Mouse (Mus musculus) heart, embryonic 10.5 days (tissue): ENCODE results near the gene Slc25a34. TPM values are rescaled to one million over a fixed set of nuclear protein-coding genes. Genes with fewer than 3 reads are reported as not detected.

Experiments
- DNase-seq: peaks from one replicate; pipeline ENCODE4 v3.0.0-alpha.2; 2017; ENCODE audit warnings: low spot score
- H3K27ac ChIP-seq: fragments of 300-500 bp; sonication (generic); 2 replicates; pipeline ENCODE4 v1.5.1; 2016; ENCODE audit warnings: mild to moderate bottlenecking
- H3K27me3 ChIP-seq: fragments of 300-500 bp; sonication (generic); 2 replicates; pipeline ENCODE4 v1.6.1; 2016; ENCODE audit warnings: mild to moderate bottlenecking; ENCODE audit not compliant: poor library complexity, insufficient read depth, severe bottlenecking
- H3K36me3 ChIP-seq: fragments of 300-500 bp; sonication (generic); 2 replicates; pipeline ENCODE4 v1.6.1; 2016; ENCODE audit warnings: mild to moderate bottlenecking, moderate library complexity
- H3K4me1 ChIP-seq: fragments of 300-500 bp; sonication (generic); 2 replicates; pipeline ENCODE4 v1.6.1; 2016; ENCODE audit warnings: mild to moderate bottlenecking
- H3K4me3 ChIP-seq: fragments of 300-500 bp; sonication (generic); 2 replicates; pipeline ENCODE4 v1.5.1; 2016; ENCODE audit warnings: mild to moderate bottlenecking, moderate library complexity
- H3K9me3 ChIP-seq: fragments of 300-500 bp; sonication (generic); 2 replicates; pipeline ENCODE4 v1.6.1; 2016; ENCODE audit warnings: mild to moderate bottlenecking, moderate library complexity
- WGBS: fragments of 180-500 bp; shearing (Covaris S2); methylation state at CpG from one replicate; pipeline ENCODE4 v1.1.7; 2016; 5-methylcytosine and 5-hydroxymethylcytosine counted together
- polyA plus RNA-seq: library from polyadenylated mRNA; unstranded; fragments of >200 nt; fragmentation: Nextera tagmentation; extraction: Ambion mirVana; gene quantifications from 2 replicates; pipeline ENCODE4 v1.2.1, GENCODE M21; 2016

The Slc25a34 gene
- polyA plus RNA-seq, 1 experiment from 2014 or later: 0.34 TPM

DNA sequence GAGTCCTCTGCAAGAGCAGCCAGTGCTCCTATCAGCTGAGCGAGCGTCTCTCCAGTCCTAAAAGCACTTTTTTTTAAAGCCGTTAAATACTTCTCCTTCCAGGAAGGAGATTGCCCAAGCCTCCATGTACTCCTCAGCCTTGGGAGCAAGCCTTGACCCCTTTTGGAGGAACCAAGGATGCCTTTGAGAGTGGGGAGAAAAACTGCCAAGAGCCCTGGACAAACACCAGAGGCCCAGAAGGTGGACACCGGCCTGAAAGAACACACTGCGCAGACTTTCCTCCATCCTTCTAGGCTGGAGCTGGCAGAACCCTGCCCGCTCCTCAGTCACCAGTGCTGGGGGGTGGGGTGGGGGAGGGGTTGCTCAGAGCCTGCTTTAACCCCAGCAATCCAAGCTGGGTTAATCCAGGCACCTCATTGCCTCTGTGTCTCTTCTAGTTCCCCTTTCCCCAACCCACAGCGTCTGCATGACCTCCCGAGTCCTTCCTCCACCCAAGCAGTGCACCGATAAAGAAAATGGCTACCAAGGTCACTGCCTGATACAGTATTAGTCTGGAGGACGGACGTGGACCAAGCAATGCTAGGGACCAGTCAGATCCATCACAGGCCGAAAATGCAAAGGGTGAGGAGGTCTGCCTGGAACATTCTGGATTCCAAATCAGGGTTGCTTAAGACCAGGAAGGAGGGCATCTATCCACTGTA, 32.4 kb upstream of the Slc25a34 start:
- Histone ChIP-seq H3K27ac (peak overlapping the region; percentile 62; the same call in 1 of the 2 replicates), H3K4me1 (peaks cover 42% of the 10 kb centered on the region), H3K27me3 (no peaks in the 10 kb centered on the region), H3K36me3 (peaks cover 59% of the 10 kb centered on the region), H3K9me3 (no peaks in the 10 kb centered on the region), H3K4me3 (no peak overlapping the region)
- 74% methylated on average over 12 of the region's 12 CpGs for WGBS
- no peak for DNase-seq

DNA sequence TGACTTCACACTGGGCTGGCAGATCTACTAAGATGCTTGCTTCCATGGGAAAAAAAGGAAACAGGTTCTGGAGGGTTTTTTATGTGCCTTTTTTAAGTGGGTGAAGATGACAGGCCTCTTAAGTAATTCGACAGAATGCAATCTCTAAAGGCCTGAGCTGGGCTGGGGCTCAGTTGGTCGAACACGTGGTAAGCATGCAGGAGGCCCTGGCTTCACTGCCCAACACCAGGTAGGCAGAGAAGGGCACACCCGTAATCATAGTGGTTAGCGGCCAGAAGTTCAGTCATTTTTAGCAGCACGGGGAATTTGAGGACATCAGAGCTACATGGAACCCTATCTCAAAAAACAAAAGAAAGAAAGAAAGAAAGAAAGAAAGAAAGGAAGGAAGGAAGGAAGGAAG, 30.9 kb upstream of the Slc25a34 start:
- no peaks in the 10 kb centered on the region for H3K27me3 ChIP-seq
- H3K4me3 ChIP-seq: no peak overlapping the region
- no peak for DNase-seq
- WGBS: 79% methylated on average over 6 of the region's 6 CpGs
- H3K27ac ChIP-seq: no peak overlapping the region
- H3K36me3 ChIP-seq: peaks cover 52% of the 10 kb centered on the region
- H3K4me1 ChIP-seq: peaks cover 42% of the 10 kb centered on the region
- no peaks in the 10 kb centered on the region for H3K9me3 ChIP-seq

DNA sequence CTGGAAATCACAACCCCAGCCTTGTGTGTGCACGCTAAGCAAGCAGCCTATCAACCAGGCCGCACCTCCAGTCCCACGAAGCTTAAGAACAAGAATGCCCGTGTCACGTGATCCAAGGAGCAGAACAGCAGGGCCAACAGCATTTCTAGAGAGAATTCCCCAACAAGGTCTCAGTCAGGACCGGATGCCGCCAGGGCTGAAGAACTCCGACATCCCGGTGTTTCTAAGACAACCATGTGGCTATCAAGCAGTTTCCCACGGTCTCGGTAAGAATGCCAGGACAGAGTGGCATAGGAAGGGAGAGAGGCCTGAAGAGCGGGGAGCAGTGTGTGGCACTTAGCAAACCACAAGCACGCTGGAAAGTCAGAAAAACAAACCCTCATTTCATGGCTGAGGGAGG, 30.2 kb upstream of the Slc25a34 start:
- no peak overlapping the region for H3K27ac ChIP-seq
- H3K4me3 ChIP-seq: no peak overlapping the region
- peaks cover 38% of the 10 kb centered on the region for H3K4me1 ChIP-seq
- no peaks in the 10 kb centered on the region for H3K9me3 ChIP-seq
- peaks cover 55% of the 10 kb centered on the region for H3K36me3 ChIP-seq
- no peak for DNase-seq
- no peaks in the 10 kb centered on the region for H3K27me3 ChIP-seq
- WGBS: 91% methylated on average over 13 of the region's 13 CpGs

DNA sequence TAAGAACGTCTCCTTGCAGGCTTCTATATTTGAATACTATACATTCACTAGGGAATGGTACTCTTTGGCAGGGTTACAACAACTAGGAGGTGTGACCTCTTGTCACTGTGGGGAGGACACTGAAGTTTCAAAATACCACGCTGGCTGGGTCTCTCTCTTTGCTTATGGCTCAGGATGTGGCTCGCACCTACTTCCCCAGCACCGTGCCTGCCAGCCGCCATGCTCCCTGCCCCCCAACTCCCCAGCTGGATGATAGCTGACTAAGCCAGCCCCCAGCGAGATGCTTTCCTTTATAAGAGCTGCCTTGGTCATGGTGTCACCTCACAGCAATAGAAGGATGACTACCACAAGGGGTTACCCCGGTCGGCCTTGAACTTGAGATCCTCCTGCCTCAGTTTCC, 29.4 kb upstream of the Slc25a34 start:
- H3K36me3 ChIP-seq: peaks cover 50% of the 10 kb centered on the region
- WGBS: 87% methylated on average over 8 of the region's 8 CpGs

DNA sequence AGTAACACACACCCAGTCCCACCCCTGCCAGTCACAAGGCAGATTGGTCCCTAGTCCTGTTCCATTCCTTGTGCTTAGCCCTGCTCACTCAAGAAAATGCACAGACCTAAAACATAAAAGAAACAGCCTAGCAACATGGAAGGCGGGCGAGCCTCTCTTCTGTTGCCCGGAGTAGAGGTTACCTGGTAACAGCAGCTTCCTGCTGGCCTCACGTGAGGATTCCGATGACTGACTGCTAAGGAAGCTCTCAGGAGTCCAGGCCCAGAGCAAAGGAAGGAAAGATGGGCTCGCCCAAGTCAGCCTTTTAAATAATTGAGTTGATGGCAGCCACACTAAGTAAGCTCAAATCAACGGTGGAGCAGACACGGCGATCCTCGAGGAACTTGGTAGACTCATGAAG, 28.3 kb upstream of the Slc25a34 start:
- H3K9me3 ChIP-seq: no peaks in the 10 kb centered on the region
- H3K4me3 ChIP-seq: no peak overlapping the region
- no peak for DNase-seq
- 89% methylated on average over 10 of the region's 10 CpGs for WGBS
- H3K27me3 ChIP-seq: no peaks in the 10 kb centered on the region
- H3K27ac ChIP-seq: peak overlapping the region; percentile 23; the same call in 1 of the 2 replicates
- peaks cover 26% of the 10 kb centered on the region for H3K4me1 ChIP-seq
- H3K36me3 ChIP-seq: peaks cover 55% of the 10 kb centered on the region

More for the DNA sequence above, 29.4 kb upstream of the Slc25a34 start:
- no peak overlapping the region for H3K27ac ChIP-seq
- peaks cover 31% of the 10 kb centered on the region for H3K4me1 ChIP-seq
- no peaks in the 10 kb centered on the region for H3K27me3 ChIP-seq
- H3K9me3 ChIP-seq: no peaks in the 10 kb centered on the region
- DNase-seq: no peak
- no peak overlapping the region for H3K4me3 ChIP-seq

DNA sequence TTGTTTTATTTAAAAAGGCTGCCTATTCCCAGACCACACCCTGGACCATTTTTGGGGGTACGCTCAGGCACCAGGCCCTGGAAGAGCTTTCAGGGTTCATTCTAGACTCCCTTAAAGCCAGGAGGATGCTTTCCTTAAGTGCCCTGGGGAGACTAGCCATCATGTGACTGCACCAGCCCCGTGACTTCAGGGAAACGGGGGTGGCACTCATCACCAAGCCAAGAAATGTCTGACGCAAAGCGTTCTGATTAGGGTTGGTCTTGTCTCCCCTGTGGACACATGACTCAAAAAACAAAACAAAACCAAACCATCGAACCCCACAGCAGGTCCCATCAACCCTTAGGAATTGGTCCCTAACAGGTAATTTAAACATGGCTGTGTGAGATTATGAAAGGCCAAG, 27.7 kb upstream of the Slc25a34 start:
- peaks cover 55% of the 10 kb centered on the region for H3K36me3 ChIP-seq
- no peaks in the 10 kb centered on the region for H3K9me3 ChIP-seq
- no peak overlapping the region for H3K27ac ChIP-seq
- 74% methylated on average over 6 of the region's 6 CpGs for WGBS
- no peak overlapping the region for H3K4me3 ChIP-seq
- no peaks in the 10 kb centered on the region for H3K27me3 ChIP-seq
- H3K4me1 ChIP-seq: peaks cover 20% of the 10 kb centered on the region
- no peak for DNase-seq

DNA sequence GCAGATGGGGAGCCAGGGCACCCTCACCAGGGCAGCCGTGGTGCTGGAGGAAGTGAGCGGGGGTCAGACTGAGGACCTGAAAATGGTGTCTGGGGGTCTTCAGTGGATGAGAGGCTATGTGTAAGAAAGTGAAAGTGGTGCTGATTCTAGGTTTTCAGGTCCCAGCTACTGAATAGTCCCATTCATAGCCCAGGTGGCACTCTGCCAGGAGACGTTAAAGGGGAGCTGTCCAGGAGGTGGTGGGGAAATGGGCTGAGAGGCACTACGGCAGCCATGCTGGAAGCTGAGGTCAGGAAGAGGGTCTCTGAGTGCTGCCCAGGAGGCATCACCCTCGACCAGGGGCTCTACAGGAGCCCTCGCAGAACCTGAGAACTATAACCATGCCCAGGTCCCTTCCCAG, 25.6 kb upstream of the Slc25a34 start:
- H3K9me3 ChIP-seq: no peaks in the 10 kb centered on the region
- 67% methylated on average over 6 of the region's 6 CpGs for WGBS
- H3K27me3 ChIP-seq: no peaks in the 10 kb centered on the region
- H3K36me3 ChIP-seq: peaks cover 46% of the 10 kb centered on the region
- no peak overlapping the region for H3K27ac ChIP-seq
- no peak overlapping the region for H3K4me3 ChIP-seq
- no peak for DNase-seq
- H3K4me1 ChIP-seq: peaks cover 11% of the 10 kb centered on the region; the same call in 1 of the 2 replicates

DNA sequence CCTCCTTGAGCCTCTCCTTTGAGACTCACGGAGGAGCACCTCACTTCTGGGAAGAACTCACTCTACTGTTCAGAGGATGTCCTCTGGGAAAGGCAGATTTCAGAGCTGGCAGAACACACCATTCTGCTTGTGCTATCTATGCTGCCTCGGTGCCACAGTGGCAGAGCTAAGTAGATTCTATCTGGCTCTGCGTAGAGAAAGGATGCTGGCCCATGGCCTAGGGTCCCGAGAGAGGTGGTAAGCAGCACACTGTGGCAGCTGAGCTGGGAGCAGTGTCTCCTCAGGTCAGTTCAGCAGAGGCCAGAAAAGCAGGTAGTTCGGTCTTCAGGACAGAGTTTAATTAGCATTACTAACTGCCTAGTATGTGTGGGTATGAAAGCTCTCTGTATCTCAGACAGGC, 24.6 kb upstream of the Slc25a34 start:
- peaks cover 40% of the 10 kb centered on the region for H3K36me3 ChIP-seq
- no peak for DNase-seq
- peaks cover 15% of the 10 kb centered on the region for H3K4me1 ChIP-seq
- H3K27ac ChIP-seq: no peak overlapping the region
- no peaks in the 10 kb centered on the region for H3K27me3 ChIP-seq
- H3K9me3 ChIP-seq: no peaks in the 10 kb centered on the region
- H3K4me3 ChIP-seq: no peak overlapping the region
- 89% methylated on average over 5 of the region's 5 CpGs for WGBS

DNA sequence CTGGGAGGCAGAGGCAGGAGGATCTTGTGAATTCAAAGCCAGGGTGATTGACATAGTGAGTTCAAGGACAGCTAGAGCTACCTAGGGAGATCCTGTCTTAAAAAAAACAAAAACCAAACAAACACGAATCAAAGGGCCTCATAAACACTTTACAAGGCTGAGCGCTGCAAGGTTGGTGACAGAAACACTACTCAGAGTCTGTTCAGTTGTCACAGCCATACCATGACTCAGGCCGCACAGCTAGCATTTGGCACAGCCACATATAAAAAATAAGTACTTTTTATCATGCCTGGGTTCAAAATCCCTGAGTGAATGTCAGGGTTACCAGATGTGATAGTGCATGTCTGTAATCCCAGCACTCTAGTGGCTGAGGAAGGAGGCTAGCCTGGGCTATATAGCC, 23.6 kb upstream of the Slc25a34 start:
- 92% methylated on average over 3 of the region's 3 CpGs for WGBS
- Histone ChIP-seq H3K4me1 (peaks cover 25% of the 10 kb centered on the region), H3K27me3 (no peaks in the 10 kb centered on the region), H3K4me3 (no peak overlapping the region), H3K27ac (no peak overlapping the region), H3K36me3 (peaks cover 36% of the 10 kb centered on the region), H3K9me3 (no peaks in the 10 kb centered on the region)
- DNase-seq: no peak

DNA sequence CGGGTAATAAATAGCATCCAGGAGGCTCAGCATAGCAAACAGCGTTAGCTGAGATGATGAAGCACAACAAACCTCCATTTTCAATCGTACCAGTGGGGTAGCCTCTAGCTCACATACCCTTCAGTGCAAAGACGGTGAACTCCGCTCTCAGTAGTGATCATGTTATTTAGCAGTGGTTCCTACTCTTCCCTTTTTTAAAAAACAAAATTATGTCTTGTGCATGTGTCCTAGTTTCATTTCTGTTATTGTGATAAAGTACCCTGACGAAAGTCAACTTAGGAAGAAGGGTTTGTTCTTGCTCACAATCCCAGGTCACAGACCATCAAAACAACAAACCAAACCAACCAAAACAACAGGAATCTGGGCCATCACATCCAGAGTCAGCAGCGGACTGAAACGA, 22.4 kb upstream of the Slc25a34 start:
- WGBS: 89% methylated on average over 8 of the region's 8 CpGs
- peaks cover 32% of the 10 kb centered on the region for H3K4me1 ChIP-seq
- peaks cover 38% of the 10 kb centered on the region for H3K36me3 ChIP-seq
- no peak for DNase-seq
- H3K9me3 ChIP-seq: no peaks in the 10 kb centered on the region
- no peaks in the 10 kb centered on the region for H3K27me3 ChIP-seq
- no peak overlapping the region for H3K27ac ChIP-seq
- no peak overlapping the region for H3K4me3 ChIP-seq

DNA sequence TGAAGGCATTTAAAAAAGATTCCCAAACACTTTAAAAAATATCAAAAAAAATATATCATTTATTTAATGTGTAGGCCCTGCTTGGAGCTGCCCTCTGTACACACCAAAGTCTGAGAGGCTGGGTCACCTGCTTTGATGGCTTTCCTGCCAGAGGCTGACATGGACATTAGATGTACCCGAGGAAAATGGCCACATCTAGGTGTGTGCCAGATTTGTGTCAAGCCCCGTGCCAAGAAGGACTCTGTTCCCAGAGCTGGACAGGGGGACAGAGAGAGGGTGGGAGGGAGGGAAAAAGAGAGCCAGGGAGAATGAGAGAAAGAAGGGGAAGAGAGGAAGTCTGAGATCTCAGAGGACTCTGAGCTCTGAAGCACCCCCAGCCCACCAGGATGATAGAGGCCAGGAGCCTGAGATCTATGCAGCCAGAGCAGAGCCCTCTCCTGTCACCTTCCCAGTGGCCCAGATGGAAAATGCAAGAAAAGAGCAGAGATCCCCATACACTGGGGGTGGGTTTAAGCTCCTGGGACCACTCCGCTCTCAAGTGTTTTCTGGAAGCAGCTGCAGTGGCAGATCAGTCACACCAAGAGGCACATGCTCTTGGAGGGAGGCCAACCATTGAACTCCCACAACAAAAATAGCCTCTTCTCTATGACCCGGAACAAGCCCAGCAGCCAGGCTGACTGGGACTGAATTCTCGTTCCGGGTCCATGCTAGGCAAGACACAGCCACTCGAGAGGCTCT, 19.7 kb upstream of the Slc25a34 start:
- WGBS: 43% methylated on average over 7 of the region's 7 CpGs
- DNase-seq: no peak
- H3K27ac ChIP-seq: peak overlapping the region; percentile 82
- H3K4me1 ChIP-seq: peaks cover 32% of the 10 kb centered on the region
- H3K9me3 ChIP-seq: no peaks in the 10 kb centered on the region
- no peaks in the 10 kb centered on the region for H3K27me3 ChIP-seq
- peaks cover 52% of the 10 kb centered on the region for H3K36me3 ChIP-seq
- H3K4me3 ChIP-seq: no peak overlapping the region; the same call in 1 of the 2 replicates

DNA sequence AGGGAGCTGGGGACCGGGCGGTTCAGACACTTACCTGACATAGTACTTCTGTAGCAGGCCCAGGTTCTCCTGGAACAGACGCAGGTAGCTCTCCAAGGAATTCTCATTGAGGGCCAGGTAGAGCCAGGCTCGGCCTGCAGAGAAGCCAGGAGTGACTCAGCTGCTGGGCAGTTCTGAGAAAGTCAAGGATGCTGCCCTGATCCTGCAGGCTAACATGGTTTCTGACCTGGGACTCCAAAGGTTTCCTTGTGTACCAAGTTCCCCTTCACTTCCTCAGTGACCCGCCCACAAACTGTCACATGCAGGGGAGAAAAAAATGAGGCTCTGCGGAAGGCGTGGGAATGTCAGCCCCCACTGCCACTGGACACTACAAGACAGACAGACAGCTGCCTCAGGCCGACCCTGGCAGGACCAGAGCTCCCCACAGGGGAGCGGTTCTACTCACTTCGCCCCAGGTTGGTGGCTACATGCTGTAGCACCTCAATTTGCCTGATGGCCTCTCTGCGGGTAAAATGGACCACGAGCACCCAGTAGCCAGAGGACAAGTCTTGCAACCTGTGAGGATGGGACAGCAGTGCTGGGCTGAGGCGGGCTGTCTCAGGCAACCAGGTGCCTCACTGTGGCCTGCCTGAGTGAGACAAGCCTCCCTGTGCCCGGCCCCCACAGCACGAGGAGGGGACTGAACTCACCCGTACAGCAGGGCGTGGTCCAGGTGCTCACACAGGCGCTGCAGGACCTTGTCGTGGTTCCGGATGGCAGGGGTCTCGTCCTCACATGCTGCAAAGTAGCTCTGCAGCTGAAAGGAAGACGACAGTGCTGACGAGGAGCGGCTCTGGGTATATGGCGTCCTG, 18.6 kb upstream of the Slc25a34 start:
- Histone ChIP-seq H3K27ac (peak overlapping the region; percentile 37; the same call in 1 of the 2 replicates), H3K36me3 (peaks cover 57% of the 10 kb centered on the region)
- 89% methylated on average over 25 of the region's 25 CpGs for WGBS

DNA sequence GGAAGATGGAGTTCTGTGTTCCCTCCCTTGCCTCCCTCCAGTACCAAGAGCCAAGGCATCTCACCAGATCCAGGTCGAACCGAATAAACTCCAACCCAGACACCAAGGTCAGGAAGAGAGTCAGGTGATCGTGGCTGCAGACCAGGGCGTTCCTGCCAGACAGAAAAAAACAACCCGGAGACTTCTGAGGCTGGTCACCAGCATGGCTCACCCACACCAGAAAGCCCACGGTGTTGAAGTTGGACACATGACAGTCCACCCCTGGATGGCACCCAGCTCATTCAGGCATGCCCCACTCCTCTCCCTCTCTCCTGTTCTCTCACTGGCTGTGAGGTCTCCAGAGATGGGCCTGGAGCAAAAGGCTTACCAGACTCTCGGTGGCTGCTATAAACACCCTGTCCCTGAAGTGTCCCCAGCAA, 17.7 kb upstream of the Slc25a34 start:
- no peaks in the 10 kb centered on the region for H3K9me3 ChIP-seq
- no peak overlapping the region for H3K27ac ChIP-seq
- WGBS: 87% methylated on average over 7 of the region's 7 CpGs
- peaks cover 36% of the 10 kb centered on the region for H3K4me1 ChIP-seq
- H3K27me3 ChIP-seq: no peaks in the 10 kb centered on the region
- DNase-seq: no peak
- no peak overlapping the region for H3K4me3 ChIP-seq
- peaks cover 61% of the 10 kb centered on the region for H3K36me3 ChIP-seq

More for the DNA sequence above, 18.6 kb upstream of the Slc25a34 start:
- no peaks in the 10 kb centered on the region for H3K9me3 ChIP-seq
- no peak for DNase-seq
- H3K4me1 ChIP-seq: peaks cover 32% of the 10 kb centered on the region
- no peaks in the 10 kb centered on the region for H3K27me3 ChIP-seq
- no peak overlapping the region for H3K4me3 ChIP-seq
